Mouse (Mus musculus) layer of hippocampus, adult 8-10 months (tissue): ENCODE data around the gene Krt75. TPM values are rescaled to one million over a fixed set of nuclear protein-coding genes. Genes with fewer than 3 reads are reported as not detected.

Source experiments
- DNase-seq, 2 experiments: peaks; one replicate each; pipeline ENCODE4 v3.0.0; 2022; ENCODE audit warnings: low spot score in 2 of 2
- total RNA-seq, 4 experiments: library from RNA; stranded (reverse); gene quantifications; 2 replicates each; pipeline ENCODE4 v1.2.4; 2022

Krt75 gene
- total RNA-seq, result not detected

GRCm38 (mm10) chr15:101573796-101574345, at the start of gene Krt75:
Krt75 (minus strand) TSS chr15:101573904.
- DNase-seq, result no peak

GRCm38 (mm10) chr15:101599123-101599522, 25.4 kb upstream of the Krt75 start:
- DNase-seq, result no peak

- DNase-seq, result no peak
Observed at GRCm38 (mm10) chr15:101588216-101588615, 14.5 kb upstream of the Krt75 start.

- DNase-seq, result no peak
Observed at GRCm38 (mm10) chr15:101584456-101584855, 10.8 kb upstream of the Krt75 start.

GRCm38 (mm10) chr15:101583211-101583965, 9.7 kb upstream of the Krt75 start:
- DNase-seq, result no peak

GRCm38 (mm10) chr15:101581701-101582100, 8.0 kb upstream of the Krt75 start:
- DNase-seq, result no peak

- DNase-seq, result no peak
Observed at GRCm38 (mm10) chr15:101575506-101575905, 1.8 kb upstream of the Krt75 start.

- no peak for DNase-seq
Observed at GRCm38 (mm10) chr15:101567780-101568179, 5.9 kb downstream of the Krt75 start.

GRCm38 (mm10) chr15:101562850-101563249, 10.9 kb downstream of the Krt75 start, which contains the start of gene Krt90:
Krt90 (minus strand) TSS chr15:101562950.
- no peak for DNase-seq

GRCm38 (mm10) chr15:101558034-101558646, 15.6 kb downstream of the Krt75 start:
- DNase-seq, result no peak

- no peak for DNase-seq
Observed at GRCm38 (mm10) chr15:101553169-101553568, 20.5 kb downstream of the Krt75 start.

GRCm38 (mm10) chr15:101552188-101552587, 21.5 kb downstream of the Krt75 start:
- no peak for DNase-seq

- DNase-seq, result no peak
Observed at GRCm38 (mm10) chr15:101550567-101550966, 23.1 kb downstream of the Krt75 start, which contains the start of gene Krt82. Krt82 (minus strand) TSS chr15:101550667.

GRCm38 (mm10) chr15:101544478-101544877, 29.2 kb downstream of the Krt75 start:
- no peak for DNase-seq

GRCm38 (mm10) chr15:101542543-101542942, 31.2 kb downstream of the Krt75 start:
- no peak for DNase-seq

- no peak for DNase-seq
Observed at GRCm38 (mm10) chr15:101538580-101538900, 35.2 kb downstream of the Krt75 start.

GRCm38 (mm10) chr15:101537864-101538579, 35.7 kb downstream of the Krt75 start:
- DNase-seq, result no peak

GRCm38 (mm10) chr15:101536054-101536850, 37.5 kb downstream of the Krt75 start:
- DNase-seq, result no peak

- no peak for DNase-seq
Observed at GRCm38 (mm10) chr15:101532720-101533119, 41.0 kb downstream of the Krt75 start, which contains the start of gene Krt84. Krt84 (minus strand) TSS chr15:101532820.

GRCm38 (mm10) chr15:101522556-101523232, 51.0 kb downstream of the Krt75 start:
- no peak for DNase-seq
